Mouse (Mus musculus) brain, adult 2 months (tissue): Measurements from ENCODE around the gene Defb21.

ENCODE experiments used
- DNase-seq: peaks from one replicate; pipeline ENCODE4 v3.0.0; 2011; ENCODE audit warnings: low read depth, low spot score

Defb21 gene

GRCm38 (mm10) chr2:152572114-152572794, at the start of gene Defb21:
Gene Defb21, plus strand, starts transcription at chr2:152572744.
- DNase-seq, result no peak

- DNase-seq, result no peak
Measured at GRCm38 (mm10) chr2:152539944-152540710, 32.4 kb upstream of the Defb21 start, which contains the start of gene Defb29. Gene Defb29, minus strand, starts transcription at chr2:152540098.

GRCm38 (mm10) chr2:152541979-152542378, 30.6 kb upstream of the Defb21 start:
- no peak for DNase-seq

GRCm38 (mm10) chr2:152542897-152543296, 29.6 kb upstream of the Defb21 start:
- no peak for DNase-seq

- DNase-seq, result no peak
Measured at GRCm38 (mm10) chr2:152543478-152543877, 29.1 kb upstream of the Defb21 start.

- DNase-seq, result peak; percentile 80
Measured at GRCm38 (mm10) chr2:152544691-152545090, 27.9 kb upstream of the Defb21 start.

GRCm38 (mm10) chr2:152548124-152548523, 24.4 kb upstream of the Defb21 start:
- DNase-seq, result no peak

- peak; percentile 79 for DNase-seq
Measured at GRCm38 (mm10) chr2:152553774-152554423, 18.6 kb upstream of the Defb21 start.

GRCm38 (mm10) chr2:152556655-152557054, 15.9 kb upstream of the Defb21 start:
- no peak for DNase-seq

GRCm38 (mm10) chr2:152569038-152569437, 3.5 kb upstream of the Defb21 start, which contains the start of gene Gm17416:
Gene Gm17416, plus strand, starts transcription at chr2:152569338.
- no peak for DNase-seq

- no peak for DNase-seq
Measured at GRCm38 (mm10) chr2:152569881-152570280, 2.7 kb upstream of the Defb21 start.

- no peak for DNase-seq
Measured at GRCm38 (mm10) chr2:152570313-152570712, 2.2 kb upstream of the Defb21 start.

GRCm38 (mm10) chr2:152573484-152573883, 940 bp downstream of the Defb21 start:
- DNase-seq, result no peak

GRCm38 (mm10) chr2:152580107-152580506, 7.6 kb downstream of the Defb21 start, which contains the start of gene Defb19:
Gene Defb19, minus strand, starts transcription at chr2:152580312.
- DNase-seq, result no peak

GRCm38 (mm10) chr2:152580612-152581011, 8.1 kb downstream of the Defb21 start:
- DNase-seq, result no peak

GRCm38 (mm10) chr2:152586926-152587560, 14.5 kb downstream of the Defb21 start:
- peak; percentile 21 for DNase-seq

GRCm38 (mm10) chr2:152588450-152588849, 15.9 kb downstream of the Defb21 start:
- DNase-seq, result no peak

GRCm38 (mm10) chr2:152589021-152589420, 16.5 kb downstream of the Defb21 start:
- no peak for DNase-seq

GRCm38 (mm10) chr2:152599299-152599698, 26.8 kb downstream of the Defb21 start, which contains the start of gene Defb45:
Gene Defb45, minus strand, starts transcription at chr2:152599399.
- DNase-seq, result no peak

GRCm38 (mm10) chr2:152600076-152600475, 27.5 kb downstream of the Defb21 start:
- no peak for DNase-seq

- DNase-seq, result no peak
Measured at GRCm38 (mm10) chr2:152601275-152601960, 28.9 kb downstream of the Defb21 start.
